Mouse (Mus musculus) heart, adult 9 months (tissue): ENCODE measurements around the gene Ensa.

Source experiments
- DNase-seq, 2 experiments: peaks; one replicate each; pipeline ENCODE4 v3.0.0; 2022; ENCODE audit warnings: low spot score in 2 of 2

The Ensa gene

GRCm38 (mm10) chr3:95679551-95679950 is 54.8 kb downstream of the Ensa start:
- no peak for DNase-seq

- no peak for DNase-seq
These were observed 55.9 kb downstream of the Ensa start for GRCm38 (mm10) chr3:95680673-95681072.

GRCm38 (mm10) chr3:95681365-95681764 is 56.6 kb downstream of the Ensa start:
- DNase-seq, result no peak
